Mouse (Mus musculus): ENCODE results near the gene Bhmt2.

DNA sequence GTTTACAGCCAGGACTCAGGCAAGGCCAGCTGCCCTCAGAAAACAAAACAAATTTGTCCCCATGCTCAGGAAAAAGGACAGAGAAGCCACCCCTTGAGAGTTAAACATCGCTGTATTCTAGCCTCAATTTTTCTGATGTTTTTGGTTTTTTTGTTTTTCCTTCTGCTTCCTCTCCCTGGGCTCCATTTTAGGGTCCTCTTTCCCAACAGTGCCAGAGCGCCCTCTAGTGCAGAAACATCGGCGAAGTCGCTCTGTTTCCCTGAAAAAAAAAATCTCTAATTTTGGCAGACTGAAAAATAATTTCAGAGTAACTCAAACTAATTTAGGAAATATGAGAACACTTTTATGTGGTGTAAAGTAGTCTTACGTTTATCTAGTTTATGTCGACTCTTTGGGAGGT lies 44.8 kb upstream of the Bhmt2 start:
- TF ChIP-seq CTCF (IDR thresholded peaks at IDR 0.05; ENCODE audit: low read depth) (peak; percentile 61), EP300 (IDR thresholded peaks at IDR 0.05; ENCODE audit: low read depth) (no peak)

Measured in liver, embryonic 14.5 days (tissue).